Mouse (Mus musculus) embryo, embryonic 11.5 days (tissue): ENCODE measurements at regions not wholly inside any gene's neighbourhood (a gene's known extent, or its start where the extent isn't known, plus 50 kb on each side); places are given as distances from the start of the nearest gene placed in this dataset.

Experiments used
- DNase-seq: peaks from one replicate; pipeline ENCODE4 v3.0.0-alpha.2; 2012; ENCODE audit warnings: low read depth, low spot score

GRCm38 (mm10) chr14:68973636-68974101, 320.4 kb downstream of the Synb start:
- DNase-seq: no peak

GRCm38 (mm10) chr14:68966758-68967157, 327.3 kb downstream of the Synb start:
- peak; percentile 23 for DNase-seq

- DNase-seq: no peak
Measured at GRCm38 (mm10) chr14:68954577-68955460, 339.3 kb downstream of the Synb start.

GRCm38 (mm10) chr14:68945906-68946305, 348.2 kb downstream of the Synb start:
- DNase-seq: no peak

- DNase-seq: no peak
Measured at GRCm38 (mm10) chr14:68945434-68945833, 348.7 kb downstream of the Synb start.

- DNase-seq: no peak
Measured at GRCm38 (mm10) chr14:68941759-68942158, 352.3 kb downstream of the Synb start.

- no peak for DNase-seq
Measured at GRCm38 (mm10) chr14:68941132-68941690, 352.9 kb downstream of the Synb start.

- DNase-seq: no peak
Measured at GRCm38 (mm10) chr14:68935303-68935662, 358.8 kb downstream of the Synb start.

- DNase-seq: peak; percentile 76
Measured at GRCm38 (mm10) chr14:68934611-68935302, 359.3 kb downstream of the Synb start.

- no peak for DNase-seq
Measured at GRCm38 (mm10) chr14:68927814-68928213, 366.3 kb downstream of the Synb start.

GRCm38 (mm10) chr14:68923054-68923453, 371.0 kb downstream of the Synb start:
- DNase-seq: no peak

GRCm38 (mm10) chr14:68922035-68922434, 372.1 kb downstream of the Synb start:
- DNase-seq: no peak

- DNase-seq: no peak
Measured at GRCm38 (mm10) chr14:68918526-68919045, 375.5 kb downstream of the Synb start.

GRCm38 (mm10) chr14:68899921-68900320, 394.2 kb downstream of the Synb start:
- DNase-seq: no peak

- no peak for DNase-seq
Measured at GRCm38 (mm10) chr14:68877171-68877570, 416.9 kb downstream of the Synb start.

GRCm38 (mm10) chr14:68861071-68861470, 433.0 kb downstream of the Synb start:
- no peak for DNase-seq

- DNase-seq: no peak
Measured at GRCm38 (mm10) chr14:68857948-68858347, 436.2 kb downstream of the Synb start.

GRCm38 (mm10) chr14:68848506-68848905, 445.6 kb downstream of the Synb start:
- no peak for DNase-seq

GRCm38 (mm10) chr14:68847609-68848008, 446.5 kb downstream of the Synb start:
- no peak for DNase-seq

GRCm38 (mm10) chr14:68820241-68820640, 473.9 kb downstream of the Synb start:
- DNase-seq: no peak

GRCm38 (mm10) chr14:68808976-68809375, 485.1 kb downstream of the Synb start:
- DNase-seq: no peak

- no peak for DNase-seq
Measured at GRCm38 (mm10) chr14:68807918-68808317, 486.2 kb downstream of the Synb start.
